Mouse (Mus musculus) midbrain, embryonic 14.5 days (tissue): ENCODE data around the gene Hs1bp3. TPM values are rescaled to one million over a fixed set of nuclear protein-coding genes. Genes with fewer than 3 reads are reported as not detected.

Experiments used
- ATAC-seq: fragments of 200-750 bp; cut with Nextera tagmentation; 2 replicates; pipeline ENCODE4 v1.8.0; 2017; ENCODE audit warnings: moderate number of reproducible peaks, moderate library complexity; ENCODE audit not compliant: low FRiP score, low TSS enrichment
- DNase-seq: peaks from one replicate; pipeline ENCODE4 v3.0.0-alpha.2; 2015
- H3K27ac ChIP-seq: fragments of 300-500 bp; sonication (generic); replicated peaks from 2 replicates; pipeline ENCODE4 v1.5.1; 2014; ENCODE audit warnings: mild to moderate bottlenecking, low read depth, low read length, moderate library complexity
- H3K27me3 ChIP-seq: fragments of 300-500 bp; sonication (generic); 2 replicates; pipeline ENCODE4 v1.6.1; 2014; ENCODE audit warnings: low read length, control low read depth, mixed read lengths; ENCODE audit not compliant: control insufficient read depth, insufficient read depth
- H3K36me3 ChIP-seq: fragments of 300-500 bp; sonication (generic); 2 replicates; pipeline ENCODE4 v1.6.1; 2014; ENCODE audit warnings: low read length, control low read depth; ENCODE audit not compliant: control insufficient read depth, insufficient read depth
- H3K4me1 ChIP-seq: fragments of 300-500 bp; sonication (generic); 2 replicates; pipeline ENCODE4 v1.6.1; 2014; ENCODE audit warnings: mild to moderate bottlenecking, antibody characterized with exemption, low read length, control low read depth; ENCODE audit not compliant: control insufficient read depth, insufficient read depth
- H3K4me2 ChIP-seq: fragments of 300-500 bp; sonication (generic); 2 replicates; pipeline ENCODE4 v1.6.1; 2014; ENCODE audit warnings: mild to moderate bottlenecking, low read length, moderate library complexity
- H3K4me3 ChIP-seq: fragments of 300-500 bp; sonication (generic); replicated peaks from 2 replicates; pipeline ENCODE4 v1.5.1; 2014; ENCODE audit warnings: low read depth, low read length
- H3K9ac ChIP-seq: fragments of 300-500 bp; sonication (generic); replicated peaks from 2 replicates; pipeline ENCODE4 v1.6.1; 2014; ENCODE audit warnings: mild to moderate bottlenecking, low read length, moderate library complexity
- H3K9me3 ChIP-seq: fragments of 300-500 bp; sonication (generic); 2 replicates; pipeline ENCODE4 v1.6.1; 2016; ENCODE audit warnings: low read length, control low read depth, mixed read lengths; ENCODE audit not compliant: control insufficient read depth
- WGBS: fragments of 180-500 bp; shearing (Covaris S2); extraction: QIAGEN DNeasy Blood & Tissue Kit; methylation state at CpG from one replicate; pipeline ENCODE4 v1.1.7; 2014; 5-methylcytosine and 5-hydroxymethylcytosine counted together
- polyA plus RNA-seq: library from polyadenylated mRNA; unstranded; fragments of >200 nt; fragmentation: Nextera tagmentation; extraction: Ambion mirVana; gene quantifications from 2 replicates; pipeline ENCODE4 v1.2.1, GENCODE M21; 2014

The Hs1bp3 gene
- polyA plus RNA-seq, 1 experiment from 2014 or later: 6.7 TPM

DNA sequence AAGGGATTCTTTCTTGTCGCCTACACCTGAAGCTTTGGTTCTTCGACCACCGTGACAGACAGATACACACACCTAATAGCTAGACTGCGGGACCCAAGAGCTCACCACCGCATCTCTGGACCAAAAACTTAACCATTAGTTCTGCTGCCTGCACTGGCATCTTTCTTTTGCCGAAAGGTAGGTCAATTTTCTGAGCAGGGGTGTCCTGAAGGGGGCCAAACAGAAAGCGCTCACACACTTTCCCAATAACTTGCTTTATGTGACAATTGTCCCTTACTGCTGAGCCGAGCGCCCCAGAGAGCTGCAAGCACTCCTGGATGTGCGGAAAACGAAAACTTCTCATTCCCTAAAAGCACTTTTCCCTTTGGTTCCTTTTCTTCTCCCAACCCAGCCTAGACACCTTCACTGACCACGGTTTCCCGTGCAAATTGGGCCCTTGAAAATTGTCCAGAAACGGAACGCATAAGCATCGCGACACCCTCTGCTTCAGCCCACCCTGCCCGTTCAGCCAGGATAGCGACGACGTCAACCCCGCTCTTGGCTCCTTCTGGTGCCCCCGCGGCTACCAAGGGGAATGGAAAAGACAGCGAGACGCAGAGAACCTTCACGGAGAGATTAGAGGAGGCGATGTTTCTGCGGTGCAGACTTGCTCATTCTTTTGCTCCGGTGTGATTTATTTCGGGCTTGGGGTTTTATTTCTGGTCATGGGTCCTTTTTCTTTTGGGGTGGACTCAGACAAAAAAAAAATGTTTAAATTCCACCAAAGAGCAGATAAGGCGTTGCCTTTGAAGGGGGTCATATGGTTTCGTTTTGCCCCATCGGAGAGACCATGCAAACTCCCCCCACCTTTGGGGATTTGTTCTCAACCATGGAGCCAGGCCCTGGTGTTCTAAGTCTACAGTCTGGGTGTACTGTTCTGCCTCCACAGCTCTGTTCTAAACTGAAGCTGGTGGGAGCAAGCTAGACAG, 13.8 kb upstream of the Hs1bp3 start:
- Histone ChIP-seq H3K4me1 (peaks cover 16% of the 10 kb centered on the region; the same call in 1 of the 2 replicates), H3K4me3 (no peak overlapping the region; the same call in 1 of the 2 replicates)

GRCm38 (mm10) chr12:8300111-8300480, 13.1 kb upstream of the Hs1bp3 start:
- Histone ChIP-seq H3K27me3 (peaks cover 84% of the 10 kb centered on the region), H3K9me3 (no peaks in the 10 kb centered on the region), H3K4me2 (no peak overlapping the region), H3K4me1 (peaks cover 16% of the 10 kb centered on the region; the same call in 1 of the 2 replicates), H3K4me3 (no peak overlapping the region; the same call in 1 of the 2 replicates), H3K27ac (no peak overlapping the region), H3K36me3 (no peaks in the 10 kb centered on the region), H3K9ac (no peak overlapping the region)
- DNase-seq (peak; percentile 12), ATAC-seq (no peak)
- WGBS: 12% methylated on average over 10 of the region's 10 CpGs

More for the DNA sequence above, 13.8 kb upstream of the Hs1bp3 start:
- Histone ChIP-seq H3K9ac (no peak overlapping the region), H3K27ac (no peak overlapping the region), H3K9me3 (no peaks in the 10 kb centered on the region), H3K36me3 (no peaks in the 10 kb centered on the region), H3K4me2 (peak overlapping the region; percentile 8; the same call in 1 of the 2 replicates), H3K27me3 (peaks cover 84% of the 10 kb centered on the region)
- ATAC-seq: no peak
- peak; percentile 32 for DNase-seq
- WGBS: 4% methylated on average over 34 of the region's 34 CpGs

DNA sequence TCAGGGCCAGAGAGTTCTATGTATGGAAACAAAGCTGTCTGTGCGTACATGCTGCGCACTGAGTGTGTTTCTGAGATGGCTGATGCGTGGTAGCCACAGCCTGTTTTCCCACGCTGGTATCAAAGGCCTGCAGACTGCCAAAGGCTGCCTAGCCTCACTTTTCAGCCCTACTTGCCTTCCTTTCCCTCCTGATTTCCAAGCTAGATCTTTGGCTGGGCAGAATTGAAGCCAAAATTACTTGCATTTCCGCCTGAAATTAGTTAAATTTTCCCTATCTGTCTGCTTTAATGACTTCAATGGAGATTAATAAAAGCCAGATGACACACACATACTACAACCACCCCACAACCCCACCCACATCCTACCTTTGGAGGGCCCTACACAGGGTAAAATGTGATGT, 12.7 kb upstream of the Hs1bp3 start:
- no peaks in the 10 kb centered on the region for H3K36me3 ChIP-seq
- H3K27ac ChIP-seq: no peak overlapping the region
- H3K4me1 ChIP-seq: peaks cover 16% of the 10 kb centered on the region; the same call in 1 of the 2 replicates
- no peak overlapping the region for H3K4me2 ChIP-seq
- 10% methylated on average over 5 of the region's 5 CpGs for WGBS
- no peak overlapping the region for H3K4me3 ChIP-seq
- H3K9me3 ChIP-seq: no peaks in the 10 kb centered on the region
- DNase-seq: no peak
- H3K9ac ChIP-seq: no peak overlapping the region
- peaks cover 82% of the 10 kb centered on the region for H3K27me3 ChIP-seq
- ATAC-seq: no peak

DNA sequence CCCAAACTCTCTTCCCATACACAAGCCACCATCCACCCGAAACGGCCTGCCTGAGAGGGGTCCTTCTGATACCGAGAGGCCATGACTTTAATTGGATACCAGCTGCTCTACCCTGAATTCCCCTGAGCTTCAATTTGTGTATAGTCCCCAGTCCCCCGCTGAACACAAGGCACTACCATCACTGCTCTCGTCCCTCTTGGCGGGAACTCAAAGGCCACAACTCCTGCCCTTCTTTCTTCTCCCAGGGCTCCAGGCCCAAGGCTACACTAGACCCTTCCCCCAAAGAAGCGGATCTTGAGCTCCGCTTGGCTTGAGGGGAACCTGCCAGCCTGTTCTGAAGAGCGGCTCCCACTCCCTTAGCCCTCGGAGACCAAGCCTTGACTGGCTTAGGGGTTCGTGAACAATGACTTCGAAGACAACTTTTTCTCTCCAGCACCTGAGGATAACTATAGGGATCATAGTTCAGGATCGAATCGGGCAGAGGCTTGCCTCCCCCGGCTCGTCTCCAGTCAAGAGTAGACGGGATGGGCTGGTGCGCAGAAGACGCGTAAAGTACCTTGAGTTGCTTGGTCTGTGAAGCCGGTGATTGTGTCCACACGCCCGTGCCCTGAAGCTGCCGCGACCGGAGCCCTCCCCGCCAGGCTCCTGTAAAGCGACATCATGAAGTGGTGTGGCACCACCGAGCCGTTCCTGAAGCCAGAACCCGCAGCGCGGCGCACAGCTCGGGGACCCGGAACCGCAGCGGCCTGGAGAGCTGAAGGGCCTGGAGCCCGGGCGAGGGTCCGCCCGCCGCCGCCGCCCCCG, 12.0 kb upstream of the Hs1bp3 start:
- peak overlapping the region; percentile 65 for H3K4me2 ChIP-seq

GRCm38 (mm10) chr12:8301841-8302431, 11.3 kb upstream of the Hs1bp3 start, which contains the start of gene Gdf7:
TSS of gene Gdf7 (minus strand) at chr12:8301954.
- Histone ChIP-seq H3K9me3 (no peaks in the 10 kb centered on the region), H3K9ac (peak within 1 kb of the TSS; percentile 40; the same call in 1 of the 2 replicates), H3K27me3 (peaks cover 72% of the 10 kb centered on the region), H3K36me3 (no peaks in the 10 kb centered on the region), H3K4me3 (peak within 1 kb of the TSS; percentile 40), H3K4me1 (peaks cover 16% of the 10 kb centered on the region; the same call in 1 of the 2 replicates), H3K4me2 (peak within 1 kb of the TSS; percentile 65), H3K27ac (no peak within 1 kb of the TSS)
- WGBS: under 1% methylated on average over 52 of the region's 53 CpGs
- DNase-seq (peak; percentile 63), ATAC-seq (peak; percentile 35; the same call in 1 of the 2 replicates)

More for the DNA sequence above, 12.0 kb upstream of the Hs1bp3 start:
- Histone ChIP-seq H3K4me1 (peaks cover 16% of the 10 kb centered on the region; the same call in 1 of the 2 replicates), H3K9ac (peak overlapping the region; percentile 40; the same call in 1 of the 2 replicates), H3K36me3 (no peaks in the 10 kb centered on the region), H3K27ac (no peak overlapping the region), H3K4me3 (peak overlapping the region; percentile 40), H3K9me3 (no peaks in the 10 kb centered on the region), H3K27me3 (peaks cover 77% of the 10 kb centered on the region)
- WGBS: 2% methylated on average over 46 of the region's 46 CpGs
- ATAC-seq (0 out of 2 replicates have a peak, but pooled peaks have one; percentile 3), DNase-seq (peak; percentile 39)

DNA sequence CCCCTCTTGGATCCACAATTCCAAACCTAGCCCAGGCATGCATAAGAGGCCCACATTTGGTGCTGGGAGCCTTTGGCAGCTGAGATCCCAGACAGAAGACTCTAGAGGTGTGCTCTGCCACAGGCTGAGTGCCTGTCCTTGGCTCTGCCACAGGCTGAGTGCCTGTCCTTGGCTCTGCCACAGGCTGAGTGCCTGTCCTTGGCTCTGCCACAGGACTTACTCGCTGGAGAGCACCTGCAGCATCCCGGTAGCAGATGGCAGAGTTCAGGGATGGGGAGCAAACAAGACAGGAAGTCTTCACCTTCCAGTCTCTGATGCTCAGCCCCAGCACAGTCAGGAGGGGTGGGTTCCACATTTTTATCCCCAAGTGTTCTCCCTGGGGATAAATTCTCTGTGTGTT, 8.0 kb upstream of the Hs1bp3 start:
- Histone ChIP-seq H3K27ac (no peak overlapping the region), H3K27me3 (peaks cover 45% of the 10 kb centered on the region), H3K4me1 (peaks cover 13% of the 10 kb centered on the region; the same call in 1 of the 2 replicates), H3K4me2 (no peak overlapping the region), H3K9me3 (no peaks in the 10 kb centered on the region), H3K9ac (no peak overlapping the region), H3K36me3 (no peaks in the 10 kb centered on the region), H3K4me3 (no peak overlapping the region)
- ATAC-seq (no peak), DNase-seq (no peak)
- 39% methylated on average over 2 of the region's 2 CpGs for WGBS

DNA sequence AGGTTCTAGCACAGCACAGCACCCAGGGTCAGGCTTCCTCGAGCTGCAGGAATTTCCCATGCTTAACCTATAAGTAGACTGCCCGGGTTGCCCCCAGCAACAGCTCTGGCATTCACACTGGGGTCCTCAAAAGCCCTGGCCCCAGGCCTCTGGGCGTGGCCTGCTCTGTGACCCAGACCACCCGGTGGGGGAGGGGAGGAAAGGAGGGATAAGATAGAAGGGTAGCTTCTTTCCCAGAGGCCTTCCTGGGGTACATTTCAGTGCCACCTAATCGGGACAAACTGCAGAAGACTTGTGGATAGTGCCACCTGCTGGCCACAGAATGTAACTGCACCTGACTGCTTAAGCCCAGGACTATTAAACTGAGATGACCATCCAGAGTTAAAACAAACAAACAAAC, 6.8 kb upstream of the Hs1bp3 start:
- Histone ChIP-seq H3K4me3 (no peak overlapping the region), H3K9ac (no peak overlapping the region), H3K27ac (no peak overlapping the region), H3K4me2 (no peak overlapping the region), H3K36me3 (no peaks in the 10 kb centered on the region), H3K4me1 (peaks cover 9% of the 10 kb centered on the region; the same call in 1 of the 2 replicates), H3K9me3 (no peaks in the 10 kb centered on the region), H3K27me3 (peaks cover 43% of the 10 kb centered on the region)
- DNase-seq (peak; percentile 88), ATAC-seq (peak; percentile 71)
- 1% methylated on average over 5 of the region's 5 CpGs for WGBS

- H3K4me1 ChIP-seq: peaks cover 4% of the 10 kb centered on the region; the same call in 1 of the 2 replicates
- no peaks in the 10 kb centered on the region for H3K36me3 ChIP-seq
- no peak overlapping the region for H3K9ac ChIP-seq
- ATAC-seq (no peak), DNase-seq (no peak)
- no peak overlapping the region for H3K27ac ChIP-seq
- H3K27me3 ChIP-seq: peaks cover 38% of the 10 kb centered on the region
- no peaks in the 10 kb centered on the region for H3K9me3 ChIP-seq
- no peak overlapping the region for H3K4me3 ChIP-seq
- WGBS: 67% methylated on average over 1 of the region's 1 CpGs
- no peak overlapping the region for H3K4me2 ChIP-seq
Observed at GRCm38 (mm10) chr12:8306910-8307309, 6.3 kb upstream of the Hs1bp3 start.
